Mouse (Mus musculus) limb, embryonic 14.5 days (tissue): Measurements from ENCODE around the gene Itgax. TPM values are rescaled to one million over a fixed set of nuclear protein-coding genes. Genes with fewer than 3 reads are reported as not detected.

Source experiments
- ATAC-seq: fragments of 200-750 bp; cut with Nextera tagmentation; 2 replicates; pipeline ENCODE4 v1.8.0; 2017; ENCODE audit warnings: low read depth, moderate number of reproducible peaks, moderate TSS enrichment; ENCODE audit not compliant: low FRiP score
- DNase-seq: peaks from one replicate; pipeline ENCODE4 v3.0.0-alpha.2; 2015; ENCODE audit warnings: low spot score
- H3K27ac ChIP-seq: fragments of 300-500 bp; sonication (generic); replicated peaks from 2 replicates; pipeline ENCODE4 v1.5.1; 2014; ENCODE audit warnings: low read depth, mild to moderate bottlenecking, low read length, moderate library complexity, mixed read lengths
- H3K27me3 ChIP-seq: fragments of 300-500 bp; sonication (generic); 2 replicates; pipeline ENCODE4 v1.6.1; 2014; ENCODE audit warnings: low read length, mixed read lengths; ENCODE audit not compliant: control insufficient read depth, insufficient read depth
- H3K36me3 ChIP-seq: fragments of 300-500 bp; sonication (generic); 2 replicates; pipeline ENCODE4 v1.6.1; 2014; ENCODE audit warnings: mild to moderate bottlenecking, low read length, moderate library complexity, mixed read lengths; ENCODE audit not compliant: control insufficient read depth, insufficient read depth
- H3K4me1 ChIP-seq: fragments of 300-500 bp; sonication (generic); 2 replicates; pipeline ENCODE4 v1.6.1; 2014; ENCODE audit warnings: antibody characterized with exemption, low read length, mixed read lengths; ENCODE audit not compliant: control insufficient read depth, insufficient read depth
- H3K4me2 ChIP-seq: fragments of 300-500 bp; sonication (generic); replicated peaks from 2 replicates; pipeline ENCODE4 v1.6.1; 2014; ENCODE audit warnings: low read depth, mild to moderate bottlenecking, low read length, moderate library complexity; ENCODE audit not compliant: severe bottlenecking
- H3K4me3 ChIP-seq: fragments of 300-500 bp; sonication (generic); replicated peaks from 2 replicates; pipeline ENCODE4 v1.5.1; 2014; ENCODE audit warnings: low read length
- H3K9ac ChIP-seq: fragments of 300-500 bp; sonication (generic); 2 replicates; pipeline ENCODE4 v1.6.1; 2014; ENCODE audit warnings: mild to moderate bottlenecking, low read depth, low read length, moderate library complexity; ENCODE audit not compliant: severe bottlenecking
- H3K9me3 ChIP-seq: fragments of 300-500 bp; sonication (generic); 2 replicates; pipeline ENCODE4 v1.6.1; 2016; ENCODE audit warnings: low read length; ENCODE audit not compliant: control insufficient read depth
- POLR2A ChIP-seq: fragments of 200-500 bp; IDR thresholded peaks from 2 replicates; pipeline ENCODE4 v1.8.0; 2012; ENCODE audit warnings: inconsistent platforms, mild to moderate bottlenecking, moderate library complexity, borderline replicate concordance; ENCODE audit not compliant: insufficient read depth, insufficient read length; ENCODE audit errors: extremely low read depth
- WGBS: fragments of 180-500 bp; shearing (Covaris S2); extraction: QIAGEN DNeasy Blood & Tissue Kit; methylation state at CpG from one replicate; pipeline ENCODE4 v1.1.7; 2014; 5-methylcytosine and 5-hydroxymethylcytosine counted together
- polyA plus RNA-seq, 2 experiments: library from polyadenylated mRNA; depleted of rRNA in 1 of 2; stranded (reverse) in 1 of 2; unstranded in 1 of 2; fragments of >200 nt; fragmentation: Nextera tagmentation in 1 of 2; extraction: Ambion mirVana in 1 of 2; gene quantifications; 2 replicates each; pipeline versions ENCODE4 v1.2.1 to v1.2.3; 2012 to 2014

The Itgax gene
- polyA plus RNA-seq, 2 experiments: 0.17 to 0.18 TPM

DNA sequence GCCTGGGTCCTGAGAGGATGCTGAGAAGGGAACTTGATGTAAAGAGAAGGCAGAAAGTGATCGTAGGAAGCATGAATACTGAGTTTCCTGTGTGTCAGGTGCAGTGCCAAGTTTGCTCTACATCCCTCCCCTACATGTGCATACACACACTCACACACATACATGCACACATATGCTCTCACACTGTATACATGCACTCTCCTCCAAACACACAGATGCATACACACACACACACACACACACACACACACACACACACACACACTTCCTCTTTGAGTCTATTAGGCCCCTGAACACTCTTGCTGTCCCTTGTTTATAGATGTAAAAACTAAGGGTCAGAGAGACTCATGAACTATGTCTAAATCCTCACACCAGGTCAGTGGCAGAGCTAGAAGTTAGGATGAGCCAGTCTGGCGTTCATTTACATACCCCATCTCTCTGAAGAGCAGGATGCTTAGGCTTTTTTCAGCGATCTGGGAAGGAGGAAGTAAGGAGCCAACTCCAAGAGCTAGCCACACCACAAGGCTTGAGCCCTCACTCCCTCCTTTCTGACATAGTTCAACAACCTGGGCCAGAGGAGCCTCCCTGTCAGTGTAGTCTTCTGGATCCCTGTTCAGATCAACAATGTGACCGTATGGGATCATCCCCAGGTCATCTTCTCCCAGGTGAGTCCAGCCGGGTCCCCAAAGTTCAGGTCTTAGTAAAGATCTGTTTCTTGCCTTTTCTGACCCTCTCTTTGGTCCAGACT, 14.0 kb upstream of the Itgax start:
- Histone ChIP-seq H3K4me2 (no peak overlapping the region), H3K27me3 (no peaks in the 10 kb centered on the region), H3K9me3 (no peaks in the 10 kb centered on the region), H3K4me1 (no peaks in the 10 kb centered on the region), H3K4me3 (no peak overlapping the region), H3K9ac (no peak overlapping the region), H3K36me3 (no peaks in the 10 kb centered on the region), H3K27ac (no peak overlapping the region)
- 73% methylated on average over 5 of the region's 5 CpGs for WGBS
- ATAC-seq (no peak), DNase-seq (no peak)
- no peak for TF ChIP-seq POLR2A

DNA sequence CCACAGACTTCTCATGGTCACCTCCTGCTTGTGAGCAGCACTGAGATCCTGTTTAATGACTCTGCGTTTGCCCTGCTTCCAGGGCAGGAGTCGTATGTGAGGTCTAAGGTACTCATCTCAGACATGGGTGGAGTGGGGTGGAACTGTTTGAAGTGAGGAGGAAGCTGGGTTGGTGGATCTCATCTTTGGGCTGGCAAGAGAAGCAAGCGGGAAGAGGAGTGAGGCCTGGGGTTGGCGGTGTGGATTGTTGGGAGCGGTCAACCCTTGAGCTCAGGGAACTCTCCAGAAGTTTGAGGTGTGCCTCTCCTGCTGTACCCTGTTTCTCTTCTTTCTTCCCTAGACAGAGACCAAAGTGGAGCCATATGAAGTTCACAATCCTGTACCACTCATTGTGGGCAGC, 13.0 kb upstream of the Itgax start:
- TF ChIP-seq POLR2A: no peak
- 86% methylated on average over 5 of the region's 5 CpGs for WGBS

DNA sequence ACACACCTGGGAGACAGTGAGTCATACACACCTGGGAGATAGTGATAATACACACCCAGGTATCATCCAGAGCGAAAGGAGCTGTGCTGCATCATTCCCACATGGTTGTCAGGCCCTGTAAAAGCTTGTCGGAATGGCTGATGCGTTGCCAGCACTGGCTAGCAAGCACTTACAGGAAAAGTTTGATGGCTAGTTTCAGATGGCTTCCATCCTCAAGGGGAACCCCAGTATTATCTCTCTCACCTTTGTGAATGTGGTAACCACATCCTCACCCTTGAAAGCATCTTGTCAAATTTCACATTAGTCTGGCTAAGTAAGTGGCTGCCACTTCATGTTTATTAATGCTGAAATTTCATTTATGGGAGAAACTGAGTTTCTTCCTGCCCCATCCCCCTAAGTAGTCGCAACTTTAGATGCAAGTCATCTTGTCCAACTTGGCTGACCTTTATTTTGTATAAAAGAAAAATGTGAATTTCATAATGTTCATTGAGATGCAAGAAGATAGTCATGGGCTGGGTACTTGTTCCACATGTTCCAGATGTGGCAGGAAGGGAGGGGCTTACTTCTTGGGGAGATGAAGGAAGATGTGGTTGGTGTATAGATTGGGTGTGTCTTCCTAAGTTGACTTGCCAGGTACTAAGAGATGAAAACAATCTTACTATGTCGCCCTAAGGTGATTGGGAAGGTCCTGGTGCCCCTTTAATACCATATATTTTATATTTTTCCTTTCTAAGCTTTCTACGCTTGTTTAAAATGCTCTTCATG, 9.4 kb upstream of the Itgax start:
- no peak overlapping the region for H3K4me2 ChIP-seq
- DNase-seq: no peak
- no peaks in the 10 kb centered on the region for H3K4me1 ChIP-seq
- H3K9ac ChIP-seq: no peak overlapping the region
- ATAC-seq: no peak
- H3K4me3 ChIP-seq: no peak overlapping the region
- no peaks in the 10 kb centered on the region for H3K9me3 ChIP-seq
- H3K36me3 ChIP-seq: no peaks in the 10 kb centered on the region
- WGBS: 83% methylated on average over 6 of the region's 6 CpGs
- no peak overlapping the region for H3K27ac ChIP-seq
- no peak for TF ChIP-seq POLR2A
- no peaks in the 10 kb centered on the region for H3K27me3 ChIP-seq

More for the DNA sequence above, 13.0 kb upstream of the Itgax start:
- no peak overlapping the region for H3K4me2 ChIP-seq
- ATAC-seq (no peak), DNase-seq (no peak)
- H3K9ac ChIP-seq: no peak overlapping the region
- H3K4me3 ChIP-seq: no peak overlapping the region
- H3K27me3 ChIP-seq: no peaks in the 10 kb centered on the region
- H3K27ac ChIP-seq: no peak overlapping the region
- H3K9me3 ChIP-seq: no peaks in the 10 kb centered on the region
- H3K36me3 ChIP-seq: no peaks in the 10 kb centered on the region
- no peaks in the 10 kb centered on the region for H3K4me1 ChIP-seq

GRCm38 (mm10) chr7:128132148-128132547, 2.8 kb downstream of the Itgax start:
- H3K4me3 ChIP-seq: no peak overlapping the region
- no peak for ATAC-seq
- TF ChIP-seq POLR2A: no peak
- H3K4me1 ChIP-seq: no peaks in the 10 kb centered on the region
- no peak overlapping the region for H3K27ac ChIP-seq
- H3K9me3 ChIP-seq: no peaks in the 10 kb centered on the region
- 87% methylated on average over 5 of the region's 5 CpGs for WGBS
- DNase-seq: no peak
- H3K27me3 ChIP-seq: no peaks in the 10 kb centered on the region
- no peak overlapping the region for H3K9ac ChIP-seq
- no peak overlapping the region for H3K4me2 ChIP-seq
- no peaks in the 10 kb centered on the region for H3K36me3 ChIP-seq

- no peaks in the 10 kb centered on the region for H3K27me3 ChIP-seq
- no peak for TF ChIP-seq POLR2A
- no peaks in the 10 kb centered on the region for H3K36me3 ChIP-seq
- no peak overlapping the region for H3K27ac ChIP-seq
- no peak overlapping the region for H3K4me3 ChIP-seq
- no peak for DNase-seq
- H3K9ac ChIP-seq: no peak overlapping the region
- no peak for ATAC-seq
- no peaks in the 10 kb centered on the region for H3K9me3 ChIP-seq
- WGBS: 91% methylated on average over 2 of the region's 2 CpGs
- H3K4me1 ChIP-seq: no peaks in the 10 kb centered on the region
- no peak overlapping the region for H3K4me2 ChIP-seq
Measured at GRCm38 (mm10) chr7:128133596-128133995, 4.2 kb downstream of the Itgax start.
